Mouse (Mus musculus) heart, embryonic 16.5 days (tissue): ENCODE data around the gene Unc13c. TPM values are rescaled to one million over a fixed set of nuclear protein-coding genes. Genes with fewer than 3 reads are reported as not detected.

Experiments used
- ATAC-seq: fragments of 200-750 bp; cut with Nextera tagmentation; replicated peaks from 2 replicates; pipeline ENCODE4 v1.8.0; 2017; ENCODE audit warnings: moderate number of reproducible peaks; ENCODE audit not compliant: insufficient read depth, low FRiP score; ENCODE audit errors: extremely low read depth
- H3K27ac ChIP-seq: fragments of 300-500 bp; sonication (generic); 2 replicates; pipeline ENCODE4 v1.5.1; 2014; ENCODE audit warnings: mild to moderate bottlenecking, low read length, control low read depth, moderate library complexity
- H3K27me3 ChIP-seq: fragments of 300-500 bp; sonication (generic); 2 replicates; pipeline ENCODE4 v1.6.1; 2014; ENCODE audit warnings: low read length, mixed read lengths; ENCODE audit not compliant: control insufficient read depth, insufficient read depth
- H3K36me3 ChIP-seq: fragments of 300-500 bp; sonication (generic); 2 replicates; pipeline ENCODE4 v1.6.1; 2014; ENCODE audit not compliant: control insufficient read depth, insufficient read depth
- H3K4me1 ChIP-seq: fragments of 300-500 bp; sonication (generic); 2 replicates; pipeline ENCODE4 v1.6.1; 2014; ENCODE audit warnings: low read length, mixed read lengths; ENCODE audit not compliant: control insufficient read depth, insufficient read depth
- H3K4me2 ChIP-seq: fragments of 300-500 bp; sonication (generic); 2 replicates; pipeline ENCODE4 v1.6.1; 2014; ENCODE audit warnings: low read depth, mild to moderate bottlenecking, control low read depth, low read length
- H3K4me3 ChIP-seq: fragments of 300-500 bp; sonication (generic); 2 replicates; pipeline ENCODE4 v1.5.1; 2014; ENCODE audit warnings: mild to moderate bottlenecking, control low read depth, low read length
- H3K9ac ChIP-seq: fragments of 300-500 bp; sonication (generic); 2 replicates; pipeline ENCODE4 v1.6.1; 2014; ENCODE audit warnings: low read length, control low read depth
- H3K9me3 ChIP-seq: fragments of 300-500 bp; sonication (generic); replicated peaks from 2 replicates; pipeline ENCODE4 v1.6.1; 2016; ENCODE audit warnings: low read length; ENCODE audit not compliant: control insufficient read depth
- WGBS: fragments of 180-500 bp; shearing (Covaris S2); extraction: QIAGEN DNeasy Blood & Tissue Kit; methylation state at CpG from one replicate; pipeline ENCODE4 v1.1.7; 2014; 5-methylcytosine and 5-hydroxymethylcytosine counted together
- polyA plus RNA-seq: library from polyadenylated mRNA; unstranded; fragments of >200 nt; fragmentation: Nextera tagmentation; extraction: Ambion mirVana; gene quantifications from 2 replicates; pipeline ENCODE4 v1.2.1, GENCODE M21; 2015

The Unc13c gene
- polyA plus RNA-seq, 1 experiment from 2014 or later = 1.4 TPM

DNA sequence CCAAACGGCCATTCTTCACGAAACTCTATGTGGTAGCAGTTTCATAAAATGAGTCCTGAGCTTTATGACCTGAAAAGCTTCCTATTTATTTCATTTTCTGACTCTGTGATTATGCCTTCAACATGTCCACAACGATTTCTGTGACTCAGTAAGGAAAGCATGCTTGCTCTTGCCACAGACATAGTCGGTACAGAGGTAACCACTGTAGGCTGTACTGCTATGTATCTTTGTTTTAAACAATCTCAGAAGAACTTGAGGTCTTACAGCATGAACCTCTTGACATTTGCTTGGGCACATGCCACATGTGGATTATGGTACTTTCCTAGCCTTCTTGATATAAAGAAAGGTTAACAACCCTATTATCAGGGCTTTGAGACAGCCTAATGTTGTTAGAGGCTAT lies 162.1 kb downstream of the Unc13c start:
- H3K4me2 ChIP-seq = no peak overlapping the region
- H3K9me3 ChIP-seq = no peaks in the 10 kb centered on the region
- no peaks in the 10 kb centered on the region for H3K4me1 ChIP-seq
- no peak for ATAC-seq
- H3K27ac ChIP-seq = no peak overlapping the region
- H3K27me3 ChIP-seq = no peaks in the 10 kb centered on the region
- 75% methylated on average over 4 of the region's 4 CpGs for WGBS
- H3K9ac ChIP-seq = no peak overlapping the region
- H3K4me3 ChIP-seq = no peak overlapping the region
- no peaks in the 10 kb centered on the region for H3K36me3 ChIP-seq

DNA sequence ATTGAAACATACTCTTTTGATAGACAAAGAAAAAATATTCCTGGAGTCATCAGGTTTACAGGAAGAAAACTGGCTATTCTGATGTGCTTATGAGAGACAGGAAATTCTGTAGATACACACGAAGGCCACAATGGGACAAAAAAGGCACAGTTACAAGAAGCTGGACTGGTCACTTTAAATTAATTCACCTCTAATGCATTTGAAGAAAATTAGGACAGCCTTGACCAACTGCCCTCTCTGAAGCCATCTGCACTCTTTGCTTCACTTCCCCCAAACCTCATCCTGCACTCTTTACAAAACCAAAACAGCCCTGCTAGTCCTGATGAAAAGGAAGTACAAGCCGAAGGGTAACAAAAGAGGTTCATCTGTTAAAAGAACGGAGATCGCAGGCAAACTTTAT lies 194.2 kb downstream of the Unc13c start:
- Histone ChIP-seq H3K9ac (no peak overlapping the region), H3K27me3 (no peaks in the 10 kb centered on the region), H3K4me3 (no peak overlapping the region), H3K27ac (no peak overlapping the region), H3K4me2 (no peak overlapping the region), H3K9me3 (no peaks in the 10 kb centered on the region), H3K4me1 (no peaks in the 10 kb centered on the region), H3K36me3 (no peaks in the 10 kb centered on the region)
- WGBS = 73% methylated on average over 4 of the region's 4 CpGs
- ATAC-seq = no peak

- Histone ChIP-seq H3K4me1 (peaks cover 14% of the 10 kb centered on the region), H3K36me3 (no peaks in the 10 kb centered on the region), H3K27ac (no peak overlapping the region), H3K4me2 (no peak overlapping the region), H3K9me3 (no peaks in the 10 kb centered on the region), H3K4me3 (no peak overlapping the region), H3K27me3 (no peaks in the 10 kb centered on the region), H3K9ac (no peak overlapping the region)
- no peak for ATAC-seq
- 63% methylated on average over 2 of the region's 2 CpGs for WGBS
Observed at GRCm38 (mm10) chr9:73755185-73755584, 213.6 kb downstream of the Unc13c start.

GRCm38 (mm10) chr9:73753480-73753879 lies 215.3 kb downstream of the Unc13c start:
- H3K4me1 ChIP-seq = peaks cover 14% of the 10 kb centered on the region
- H3K9ac ChIP-seq = no peak overlapping the region
- no peaks in the 10 kb centered on the region for H3K9me3 ChIP-seq
- H3K36me3 ChIP-seq = peaks cover 3% of the 10 kb centered on the region; the same call in 1 of the 2 replicates
- ATAC-seq = no peak; the same call in 1 of the 2 replicates
- no peaks in the 10 kb centered on the region for H3K27me3 ChIP-seq
- no peak overlapping the region for H3K4me2 ChIP-seq
- WGBS = 7% methylated on average over 3 of the region's 3 CpGs
- H3K27ac ChIP-seq = peak overlapping the region; percentile 21
- H3K4me3 ChIP-seq = no peak overlapping the region

DNA sequence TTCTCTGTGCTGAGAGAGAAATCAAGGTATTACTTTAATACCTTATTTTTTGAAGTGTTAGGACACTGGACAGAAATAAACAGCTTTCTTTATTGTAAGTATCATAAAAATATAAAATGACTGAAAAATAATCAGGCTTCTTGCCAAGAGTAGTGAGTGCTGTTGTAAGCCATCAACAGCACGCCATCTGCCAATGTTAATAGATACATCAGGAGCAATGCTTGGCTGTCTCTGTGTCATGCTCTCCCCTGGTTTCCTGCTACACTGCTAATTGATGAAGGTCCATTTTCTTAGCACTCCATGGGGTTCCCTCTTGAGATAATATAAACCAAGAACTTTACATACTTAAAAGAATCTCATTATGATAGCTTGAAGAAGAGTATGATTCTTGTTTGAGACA lies 217.4 kb downstream of the Unc13c start:
- Histone ChIP-seq H3K27ac (no peak overlapping the region), H3K9ac (no peak overlapping the region), H3K4me3 (no peak overlapping the region), H3K4me1 (peaks cover 14% of the 10 kb centered on the region), H3K9me3 (no peaks in the 10 kb centered on the region), H3K36me3 (peaks cover 3% of the 10 kb centered on the region; the same call in 1 of the 2 replicates), H3K27me3 (no peaks in the 10 kb centered on the region), H3K4me2 (no peak overlapping the region)
- WGBS = 58% methylated on average over 1 of the region's 1 CpGs
- ATAC-seq = no peak

DNA sequence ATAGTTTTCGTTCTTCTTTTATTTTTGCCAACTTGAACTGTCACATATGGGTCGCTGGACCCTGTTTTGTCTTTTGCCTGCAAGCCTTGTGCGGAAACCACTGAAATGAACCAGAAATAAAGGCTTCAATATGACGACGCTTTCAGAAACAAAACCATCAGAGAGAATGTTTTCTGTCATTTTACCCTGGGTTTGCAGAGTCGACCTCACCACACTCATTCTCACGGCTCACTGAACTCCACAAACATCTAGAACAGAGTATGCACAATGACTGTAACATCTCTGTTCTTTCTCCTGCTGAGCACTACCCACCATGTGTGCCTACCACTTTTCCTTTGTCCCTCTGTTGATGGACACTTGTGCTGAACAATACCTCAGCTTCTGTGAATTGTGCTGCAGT lies 234.3 kb downstream of the Unc13c start:
- H3K9ac ChIP-seq = no peak overlapping the region
- H3K4me2 ChIP-seq = no peak overlapping the region
- ATAC-seq = no peak
- 78% methylated on average over 7 of the region's 7 CpGs for WGBS
- H3K4me3 ChIP-seq = no peak overlapping the region
- H3K36me3 ChIP-seq = no peaks in the 10 kb centered on the region
- no peak overlapping the region for H3K27ac ChIP-seq
- no peaks in the 10 kb centered on the region for H3K27me3 ChIP-seq
- no peaks in the 10 kb centered on the region for H3K4me1 ChIP-seq
- no peaks in the 10 kb centered on the region for H3K9me3 ChIP-seq

DNA sequence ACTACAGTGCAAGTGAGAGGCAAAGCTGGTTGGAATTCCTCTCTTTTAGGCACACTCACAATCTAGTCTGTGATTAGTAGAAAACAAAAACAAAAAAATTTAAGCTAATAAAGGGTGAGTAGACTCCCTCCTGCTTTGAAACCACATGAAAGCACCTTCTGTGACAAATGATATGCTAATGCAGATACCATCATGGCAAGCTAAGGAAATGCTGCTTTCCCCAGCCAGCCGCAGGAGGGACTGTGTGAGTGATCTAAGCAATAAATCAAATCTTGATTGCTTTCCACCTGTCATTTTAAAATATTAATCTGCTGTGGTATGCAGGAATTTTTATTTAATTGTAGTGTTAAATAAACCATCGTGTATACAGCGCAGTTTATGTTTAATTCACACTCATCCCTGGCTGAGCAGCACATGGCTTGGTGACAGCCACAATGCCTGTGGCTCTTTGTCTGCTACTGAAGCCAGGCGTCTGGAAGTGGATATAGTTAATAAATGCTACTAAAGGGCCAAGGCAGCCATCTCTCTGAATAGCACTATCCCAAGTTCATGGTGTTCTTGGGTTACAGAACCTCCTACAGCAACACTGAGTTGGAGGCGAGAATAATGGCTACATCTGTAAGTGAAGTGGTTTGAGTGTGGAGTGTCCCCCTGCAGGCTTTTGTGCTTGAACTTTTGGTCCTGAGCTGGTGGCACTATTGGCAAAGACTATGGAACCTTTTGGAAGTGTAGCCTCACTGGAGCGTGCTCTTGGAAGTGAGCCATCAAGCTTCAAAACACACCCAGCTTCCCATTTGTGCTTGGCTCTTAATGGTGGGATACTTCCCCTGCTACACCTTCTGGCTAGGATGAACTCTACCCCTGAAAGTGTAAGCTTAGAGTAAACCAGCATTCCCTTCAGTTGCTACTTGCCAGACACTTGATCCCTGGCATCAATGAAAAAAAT lies 242.8 kb downstream of the Unc13c start:
- no peak overlapping the region for H3K9ac ChIP-seq
- H3K27ac ChIP-seq = no peak overlapping the region
- H3K4me3 ChIP-seq = no peak overlapping the region
- H3K9me3 ChIP-seq = no peaks in the 10 kb centered on the region
- ATAC-seq = no peak
- no peaks in the 10 kb centered on the region for H3K27me3 ChIP-seq
- WGBS = 70% methylated on average over 6 of the region's 6 CpGs
- H3K4me1 ChIP-seq = no peaks in the 10 kb centered on the region
- H3K36me3 ChIP-seq = no peaks in the 10 kb centered on the region
- H3K4me2 ChIP-seq = no peak overlapping the region

DNA sequence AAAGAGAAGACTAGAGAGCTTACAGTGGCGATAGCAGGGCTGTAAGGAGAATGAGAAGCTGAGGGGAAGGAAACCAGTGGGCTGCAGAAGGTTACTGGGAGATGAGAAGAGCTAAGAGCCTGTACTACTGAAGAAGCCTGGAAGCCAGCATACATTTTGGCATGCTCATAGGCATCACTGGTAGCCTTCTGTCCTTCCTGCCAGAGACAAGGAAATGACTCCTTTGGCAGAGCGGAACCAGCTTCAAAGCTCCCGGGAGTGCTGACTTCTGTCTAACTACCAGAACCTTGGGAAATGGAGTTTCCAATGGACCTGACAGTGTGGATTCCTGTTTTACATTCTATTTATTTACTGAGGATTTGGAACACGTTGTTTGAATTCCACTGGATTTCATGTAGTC lies 244.0 kb downstream of the Unc13c start:
- no peak overlapping the region for H3K27ac ChIP-seq
- ATAC-seq = no peak
- no peaks in the 10 kb centered on the region for H3K27me3 ChIP-seq
- H3K9ac ChIP-seq = no peak overlapping the region
- no peaks in the 10 kb centered on the region for H3K36me3 ChIP-seq
- WGBS = 84% methylated on average over 4 of the region's 4 CpGs
- no peak overlapping the region for H3K4me3 ChIP-seq
- no peaks in the 10 kb centered on the region for H3K4me1 ChIP-seq
- no peak overlapping the region for H3K4me2 ChIP-seq
- H3K9me3 ChIP-seq = no peaks in the 10 kb centered on the region

DNA sequence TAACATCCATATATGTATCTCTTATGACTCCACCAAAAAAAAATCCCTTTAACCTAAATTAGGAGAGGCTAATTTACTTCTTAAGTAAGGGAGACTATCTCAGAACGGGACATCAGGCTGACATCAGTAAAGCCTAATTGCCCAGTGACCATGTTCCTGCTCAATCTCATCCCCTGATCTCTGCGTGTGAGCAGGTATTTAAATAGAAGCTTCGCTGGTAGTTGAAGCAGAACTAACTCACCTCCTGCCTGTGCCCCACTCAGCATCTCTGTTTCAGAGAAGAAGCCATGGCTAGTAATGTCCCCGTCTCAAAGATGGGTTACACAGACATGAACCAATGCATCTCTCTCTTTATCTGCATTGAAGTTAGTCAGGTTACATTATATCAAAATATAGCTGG lies 255.3 kb downstream of the Unc13c start:
- Histone ChIP-seq H3K27ac (no peak overlapping the region), H3K9ac (no peak overlapping the region), H3K36me3 (no peaks in the 10 kb centered on the region), H3K4me1 (no peaks in the 10 kb centered on the region), H3K9me3 (no peaks in the 10 kb centered on the region), H3K4me3 (no peak overlapping the region), H3K27me3 (no peaks in the 10 kb centered on the region), H3K4me2 (no peak overlapping the region)
- WGBS = 47% methylated on average over 4 of the region's 4 CpGs
- ATAC-seq = no peak
